Mouse (Mus musculus) olfactory bulb, adult 2 months (tissue): ENCODE data around the gene Ankrd12. TPM values are rescaled to one million over a fixed set of nuclear protein-coding genes. Genes with fewer than 3 reads are reported as not detected.

Experiments used
- H3K27ac ChIP-seq: fragments of 200-500 bp; 2 replicates; pipeline ENCODE4 v1.5.1; 2012; ENCODE audit warnings: low read depth, low read length; ENCODE audit not compliant: insufficient read depth
- H3K4me1 ChIP-seq: fragments of 200-500 bp; 2 replicates; pipeline ENCODE4 v1.6.1; 2012; ENCODE audit warnings: low read length; ENCODE audit not compliant: control insufficient read depth, insufficient read depth
- H3K4me3 ChIP-seq: fragments of 200-500 bp; 2 replicates; pipeline ENCODE4 v1.5.1; 2012; ENCODE audit warnings: mild to moderate bottlenecking, low read depth, low read length, moderate library complexity; ENCODE audit not compliant: insufficient read depth
- CTCF ChIP-seq: fragments of 200-500 bp; IDR thresholded peaks from 2 replicates; pipeline ENCODE4 v1.5.1; 2012; ENCODE audit warnings: low read depth, mild to moderate bottlenecking, low read length, moderate library complexity; ENCODE audit not compliant: insufficient read depth
- POLR2A ChIP-seq: fragments of 200-500 bp; IDR thresholded peaks from 2 replicates; pipeline ENCODE4 v1.6.1; 2012; ENCODE audit warnings: mild to moderate bottlenecking, low read depth, low read length, moderate library complexity; ENCODE audit not compliant: insufficient read depth
- WGBS: fragments of 180-500 bp; shearing (Covaris S2); methylation state at CpG from one replicate; pipeline ENCODE4 v1.1.7; 2018; 5-methylcytosine and 5-hydroxymethylcytosine counted together
- polyA plus RNA-seq: library from polyadenylated mRNA; stranded (reverse); fragments of >200 nt; gene quantifications from 2 replicates; pipeline ENCODE4 v1.2.4, GENCODE M21; 2012; ENCODE audit warnings: low replicate concordance; ENCODE audit not compliant: missing spikeins, insufficient read depth, insufficient read length

The Ankrd12 gene
- polyA plus RNA-seq, 1 experiment, result not detected

- WGBS, result 84% methylated on average over 2 of the region's 2 CpGs
- H3K4me1 ChIP-seq, result peaks cover 5% of the 10 kb centered on the region; the same call in 1 of the 2 replicates
- no peak overlapping the region for H3K27ac ChIP-seq
- no peak overlapping the region for H3K4me3 ChIP-seq
- no peak for TF ChIP-seq CTCF
- TF ChIP-seq POLR2A, result no peak
Measured at GRCm38 (mm10) chr17:65961606-65962136, 115.2 kb downstream of the Ankrd12 start.

- TF ChIP-seq POLR2A, result no peak
- no peak for TF ChIP-seq CTCF
- Histone ChIP-seq H3K4me3 (no peak overlapping the region), H3K4me1 (peaks cover 5% of the 10 kb centered on the region; the same call in 1 of the 2 replicates), H3K27ac (no peak overlapping the region)
- WGBS, result 94% methylated on average over 3 of the region's 3 CpGs
Measured at GRCm38 (mm10) chr17:65959011-65959410, 117.9 kb downstream of the Ankrd12 start.

- Histone ChIP-seq H3K4me1 (peaks cover 5% of the 10 kb centered on the region; the same call in 1 of the 2 replicates), H3K4me3 (no peak overlapping the region), H3K27ac (no peak overlapping the region)
- TF ChIP-seq CTCF, result no peak
- TF ChIP-seq POLR2A, result no peak
- WGBS, result 67% methylated on average over 1 of the region's 1 CpGs
Measured at GRCm38 (mm10) chr17:65958366-65958765, 118.5 kb downstream of the Ankrd12 start.

- peaks cover 5% of the 10 kb centered on the region; the same call in 1 of the 2 replicates for H3K4me1 ChIP-seq
- no peak overlapping the region for H3K4me3 ChIP-seq
- 48% methylated on average over 8 of the region's 8 CpGs for WGBS
- TF ChIP-seq CTCF (no peak), POLR2A (no peak)
- H3K27ac ChIP-seq, result no peak overlapping the region
Measured at GRCm38 (mm10) chr17:65957782-65958325, 119.0 kb downstream of the Ankrd12 start.

- whole genome bisulfite sequencing, result 49% methylated on average over 14 of the region's 14 CpGs
- Histone ChIP-seq H3K27ac (no peak overlapping the region), H3K4me3 (no peak overlapping the region), H3K4me1 (peaks cover 5% of the 10 kb centered on the region; the same call in 1 of the 2 replicates)
- TF ChIP-seq CTCF (no peak), POLR2A (no peak)
Measured at GRCm38 (mm10) chr17:65956993-65957781, 119.7 kb downstream of the Ankrd12 start.

GRCm38 (mm10) chr17:65956140-65956539 lies 120.7 kb downstream of the Ankrd12 start:
- Histone ChIP-seq H3K4me3 (no peak overlapping the region), H3K4me1 (peaks cover 5% of the 10 kb centered on the region; the same call in 1 of the 2 replicates), H3K27ac (no peak overlapping the region)
- no peak for TF ChIP-seq POLR2A
- WGBS, result 87% methylated on average over 3 of the region's 3 CpGs

- H3K27ac ChIP-seq, result no peak overlapping the region
- 72% methylated on average over 4 of the region's 4 CpGs for WGBS
Measured at GRCm38 (mm10) chr17:65953959-65954358, 122.9 kb downstream of the Ankrd12 start.

GRCm38 (mm10) chr17:65952083-65952482 lies 124.8 kb downstream of the Ankrd12 start:
- no peak for TF ChIP-seq CTCF
- H3K27ac ChIP-seq, result no peak overlapping the region
- WGBS, result 85% methylated on average over 5 of the region's 5 CpGs
- peaks cover 10% of the 10 kb centered on the region for H3K4me1 ChIP-seq
- no peak overlapping the region for H3K4me3 ChIP-seq

More at GRCm38 (mm10) chr17:65953959-65954358, 122.9 kb downstream of the Ankrd12 start:
- Histone ChIP-seq H3K4me3 (no peak overlapping the region), H3K4me1 (peaks cover 12% of the 10 kb centered on the region)
- TF ChIP-seq POLR2A, result no peak
- no peak for TF ChIP-seq CTCF

- under 1% methylated on average over 87 of the region's 87 CpGs for WGBS
Measured at GRCm38 (mm10) chr17:65950622-65951404, 126.1 kb downstream of the Ankrd12 start, which contains the start of gene Twsg1. Gene Twsg1 (minus strand): TSS chr17:65951226.

More at GRCm38 (mm10) chr17:65950622-65951404, 126.1 kb downstream of the Ankrd12 start, which contains the start of gene Twsg1:
- peaks cover 7% of the 10 kb centered on the region for H3K4me1 ChIP-seq
- TF ChIP-seq CTCF (0 out of 2 replicates have a peak, but pooled peaks have one; percentile 19), POLR2A (peak; percentile 65)
- H3K4me3 ChIP-seq, result peak within 1 kb of the TSS; percentile 60
- H3K27ac ChIP-seq, result 0 out of 2 replicates have a peak within 1 kb of the TSS, but pooled peaks have one; percentile 18
